Comparison of ENCODE assay signal across 25 mouse cellular contexts in genomic region chr19:44924699-44925098, GRCm38 (mm10). TPM values are rescaled to one million over a fixed set of nuclear protein-coding genes. Genes with fewer than 3 reads are reported as not detected.
DNase-seq lines count a peak whose midpoint lies in the region; ATAC-seq and TF ChIP-seq lines count a peak whose summit lies in the region.
"Had no signal": no experiment of that assay in that cellular context is flagged by ENCODE, and none has a peak within 500 bp of the region (broad histone marks: within the 10 kb centered on the region; RNA-seq: fewer than 3 reads in every experiment).

No protein-coding gene starts in this region.

- peak; percentile 77 for DNase-seq in heart, embryonic 10.5 days (ENCODE audit: low spot score)
- no peak for DNase-seq in heart, adult 9 months (ENCODE audit: low spot score in 2 of 2)
- no peak for DNase-seq in ES-E14 (ENCODE audit: low read depth, low spot score)
- DNase-seq in limb, embryonic 10.5 days (ENCODE audit: low spot score): peak; percentile 31
- no peak for DNase-seq in cerebellum, postnatal 14 days
- DNase-seq in urinary bladder, adult 2 months (ENCODE audit: low spot score): no peak
- DNase-seq: adrenal gland, postnatal 36 days; cerebellum, adult 18-20 months; cerebellum, postnatal 10 days; gastrocnemius, adult 2 months; kidney, adult 11 months; kidney, postnatal 14 days; layer of hippocampus, adult 9-11 months; liver; lung, adult 2 months; lung, postnatal 10 days had no signal

- H3K27me3 ChIP-seq in heart, embryonic 10.5 days (ENCODE audit: insufficient read depth, poor library complexity, severe bottlenecking): no peaks in the 10 kb centered on the region
- no peaks in the 10 kb centered on the region for H3K27me3 ChIP-seq in heart, embryonic 15.5 days
- no peaks in the 10 kb centered on the region for H3K27me3 ChIP-seq in limb, embryonic 10.5 days (ENCODE audit: low read depth, poor library complexity, severe bottlenecking)
- H3K27me3 ChIP-seq: forebrain, embryonic 15.5 days; hindbrain, embryonic 15.5 days; neural tube, embryonic 13.5 days had no signal

- peak overlapping the region; percentile 25; the same call in 1 of the 2 replicates for H3K9ac ChIP-seq in ES-E14 (ENCODE audit: insufficient read depth, low read depth, low read length, poor library complexity, severe bottlenecking)
- H3K9ac ChIP-seq in heart, embryonic 15.5 days: no peak overlapping the region
- H3K9ac ChIP-seq: forebrain, embryonic 15.5 days; hindbrain, embryonic 15.5 days; liver, embryonic 14.5 days; midbrain, embryonic 13.5 days; neural tube, embryonic 13.5 days had no signal

- peak; percentile 59; the same call in 1 of the 2 replicates for ATAC-seq in heart, embryonic 15.5 days (replicated peaks; ENCODE audit: insufficient number of reproducible peaks, insufficient read depth, low FRiP score, low read depth)
- ATAC-seq: forebrain, embryonic 15.5 days; inflammation-experienced regulatory T-cells, adult 6 months; midbrain, embryonic 13.5 days had no signal

- H3K4me2 ChIP-seq in heart, embryonic 15.5 days: no peak overlapping the region
- H3K4me2 ChIP-seq: forebrain, embryonic 15.5 days; hindbrain, embryonic 15.5 days; midbrain, embryonic 13.5 days; neural tube, embryonic 13.5 days had no signal

- peaks cover 57% of the 10 kb centered on the region for H3K4me1 ChIP-seq in heart, embryonic 10.5 days
- H3K4me1 ChIP-seq in ES-E14 (ENCODE audit: control insufficient read depth in 2 of 2, insufficient read depth in 2 of 2, low read length in 2 of 2, poor library complexity in 1 of 2): no peaks in the 10 kb centered on the region
- H3K4me1 ChIP-seq in heart, embryonic 15.5 days (replicated peaks): peaks cover 37% of the 10 kb centered on the region
- H3K4me1 ChIP-seq in limb, embryonic 10.5 days: peaks cover 46% of the 10 kb centered on the region
- H3K4me1 ChIP-seq: forebrain, embryonic 15.5 days; hindbrain, embryonic 15.5 days had no signal

- peak overlapping the region; percentile 1; the same call in 1 of the 2 replicates for H3K27ac ChIP-seq in heart, embryonic 10.5 days
- no peak overlapping the region for H3K27ac ChIP-seq in ES-E14 (ENCODE audit: insufficient read depth, low read depth, low read length, poor library complexity, severe bottlenecking)
- peak overlapping the region; percentile 66 for H3K27ac ChIP-seq in heart, embryonic 15.5 days
- no peak overlapping the region for H3K27ac ChIP-seq in limb, embryonic 10.5 days
- H3K27ac ChIP-seq: forebrain, embryonic 15.5 days; gastrocnemius, adult 2 months; hindbrain, embryonic 10.5 days; hindbrain, embryonic 15.5 days; liver, embryonic 14.5 days; macrophage; midbrain, embryonic 13.5 days; neural tube, embryonic 13.5 days had no signal

- in situ Hi-C loops in ES-E14 (cut with MboI; ENCODE audit: low sequenced_read_pairs in 2 of 2, unreplicated experiment in 2 of 2): no loop called here

- H3K9me3 ChIP-seq in heart, embryonic 10.5 days: no peaks in the 10 kb centered on the region
- H3K9me3 ChIP-seq in ES-E14 (ENCODE audit: control insufficient read depth, insufficient read depth, low read depth, low read length): no peaks in the 10 kb centered on the region
- no peaks in the 10 kb centered on the region for H3K9me3 ChIP-seq in heart, embryonic 15.5 days (replicated peaks)
- H3K9me3 ChIP-seq in limb, embryonic 10.5 days (replicated peaks): no peaks in the 10 kb centered on the region
- H3K9me3 ChIP-seq: forebrain, embryonic 15.5 days; hindbrain, embryonic 10.5 days; hindbrain, embryonic 15.5 days; midbrain, embryonic 13.5 days; neural tube, embryonic 13.5 days had no signal

- WGBS in heart, embryonic 10.5 days: 14% methylated on average over 5 of the region's 5 CpGs
- 28% methylated on average over 5 of the region's 5 CpGs for WGBS in heart, embryonic 15.5 days
- 32% methylated on average over 5 of the region's 5 CpGs for WGBS in limb, embryonic 10.5 days

- H3K4me3 ChIP-seq in heart, embryonic 10.5 days: no peak overlapping the region
- no peak overlapping the region for H3K4me3 ChIP-seq in ES-E14 (ENCODE audit: insufficient read depth in 1 of 2, low read depth in 1 of 2, low read length in 2 of 2, poor library complexity in 1 of 2, severe bottlenecking in 1 of 2)
- H3K4me3 ChIP-seq in heart, embryonic 15.5 days: no peak overlapping the region
- no peak overlapping the region for H3K4me3 ChIP-seq in limb, embryonic 10.5 days
- H3K4me3 ChIP-seq: forebrain, embryonic 15.5 days; gastrocnemius, adult 2 months; hindbrain, embryonic 10.5 days; hindbrain, embryonic 15.5 days; midbrain, embryonic 13.5 days; neural tube, embryonic 13.5 days had no signal

- H3K36me3 ChIP-seq in heart, embryonic 10.5 days: no peaks in the 10 kb centered on the region
- H3K36me3 ChIP-seq in ES-E14 (ENCODE audit: control insufficient read depth, insufficient read depth, low read length, poor library complexity, severe bottlenecking): no peaks in the 10 kb centered on the region
- H3K36me3 ChIP-seq in heart, embryonic 15.5 days: no peaks in the 10 kb centered on the region
- H3K36me3 ChIP-seq in limb, embryonic 10.5 days: no peaks in the 10 kb centered on the region
- H3K36me3 ChIP-seq: forebrain, embryonic 15.5 days; hindbrain, embryonic 10.5 days; hindbrain, embryonic 15.5 days; midbrain, embryonic 13.5 days; neural tube, embryonic 13.5 days had no signal

TF ChIP-seq in ES-E14, 5 proteins besides CTCF, POLR2A, EP300 and RAD21:
- TF ChIP-seq ZC3H11A (IDR thresholded peaks at IDR 0.05; ENCODE audit: borderline replicate concordance, low read depth, low read length) (no peak), HCFC1 (IDR thresholded peaks at IDR 0.05; ENCODE audit: borderline replicate concordance, insufficient read depth, low read length) (no peak), ZNF384 (IDR thresholded peaks at IDR 0.05; ENCODE audit: low read depth, low read length) (no peak), CHD2 (IDR thresholded peaks at IDR 0.05; ENCODE audit: low read depth, low read length) (no peak), MAFK (IDR thresholded peaks at IDR 0.05; ENCODE audit: insufficient read depth, low read depth, low read length) (no peak)

RNA-seq across cellular contexts. Expression of gene Slf2, which starts 6.3 kb away (rescaled TPM):
- 56.6 and 60.6 TPM in 2 replicates for polyA plus RNA-seq in heart, embryonic 10.5 days (2016; fragmentation: Nextera tagmentation; extraction: Ambion mirVana)
- 35.6 and 48.3 TPM in 2 replicates for total RNA-seq in ES-E14 (2012; rRNA removed)
- 28.1 and 30.0 TPM in 2 replicates for polyA plus RNA-seq in heart, embryonic 15.5 days (2015; fragmentation: Nextera tagmentation; extraction: Ambion mirVana)
- 52.1 and 54.0 TPM in 2 replicates for polyA plus RNA-seq in limb, embryonic 10.5 days (2016; fragmentation: Nextera tagmentation; extraction: Ambion mirVana)
- 18.1 and 18.5 TPM in 2 replicates for polyA plus RNA-seq in urinary bladder, adult 2 months (2012; rRNA removed)

Comparison
In these comparisons a context has a peak if more than half of its experiments do, and no peak if none do; other contexts are left out.
1. DNase-seq: peak in heart, embryonic 10.5 days (single experiment) and limb, embryonic 10.5 days (single experiment); none in heart, adult 9 months (0 of 2), ES-E14 (single experiment), cerebellum, postnatal 14 days (0 of 2) and urinary bladder, adult 2 months (single experiment).
2. H3K27ac ChIP-seq: peak in heart, embryonic 10.5 days (single experiment) and heart, embryonic 15.5 days (single experiment); none in ES-E14 (single experiment) and limb, embryonic 10.5 days (single experiment).